Mouse (Mus musculus) hematopoietic stem cell, adult 5-6 weeks (primary cell): ENCODE results near the gene B630019K06Rik. TPM values are rescaled to one million over a fixed set of nuclear protein-coding genes. Genes with fewer than 3 reads are reported as not detected.
"Not testable (repeated sequence)": the region's sequence is repeated elsewhere in the genome, so short reads cannot be mapped to it uniquely, and the experiment has no call there.

Experiments
- ATAC-seq, 2 experiments: fragments of 125-278 bp in 1 of 2; replicated peaks in 1 of 2; 2 replicates each; pipeline ENCODE4 v1.8.0; 2016 to 2017; ENCODE audit warnings: inconsistent platforms in 2 of 2, mild to moderate bottlenecking in 2 of 2, moderate number of reproducible peaks in 2 of 2, low read depth in 1 of 2, moderate TSS enrichment in 1 of 2; ENCODE audit not compliant: low FRiP score in 2 of 2, poor library complexity in 2 of 2, severe bottlenecking in 2 of 2, insufficient read depth in 1 of 2, low TSS enrichment in 1 of 2
- total RNA-seq: library from RNA; stranded (forward); fragments of 172-1452, 232-1000 nt; gene quantifications from 2 replicates; pipeline ENCODE4 v1.2.3, GENCODE M21; 2017

Gene B630019K06Rik
- total RNA-seq, result 2.1 and 2.8 TPM in 2 replicates

GRCm38 (mm10) chrX:8892343-8893155 is at the start of gene B630019K06Rik:
Gene B630019K06Rik, plus strand, starts transcription at chrX:8892382.
- peak; percentile 65 to 69 for ATAC-seq

GRCm38 (mm10) chrX:8843694-8844093 is 48.5 kb upstream of the B630019K06Rik start, which contains the start of gene Gm6592:
Gene Gm6592, plus strand, starts transcription at chrX:8843994.
- ATAC-seq, result no peak

- ATAC-seq, result no peak
These were observed 39.7 kb upstream of the B630019K06Rik start for GRCm38 (mm10) chrX:8852486-8852885.

- ATAC-seq, result peak; percentile 58 to 62; a peak in 2 of 4 replicates
These were observed 27.9 kb upstream of the B630019K06Rik start for GRCm38 (mm10) chrX:8864331-8864730.

GRCm38 (mm10) chrX:8873953-8874352 is 18.2 kb upstream of the B630019K06Rik start, which contains the start of gene Gm5751:
Gene Gm5751, plus strand, starts transcription at chrX:8874253.
- not testable (repeated sequence) for ATAC-seq

- no peak for ATAC-seq
These were observed 7.8 kb upstream of the B630019K06Rik start for GRCm38 (mm10) chrX:8884336-8884735.

GRCm38 (mm10) chrX:8891975-8892342 is 223 bp upstream of the B630019K06Rik start:
- no peak for ATAC-seq

GRCm38 (mm10) chrX:8893182-8893651 is 1.0 kb downstream of the B630019K06Rik start:
- no peak for ATAC-seq

- ATAC-seq, result no peak
These were observed 8.6 kb downstream of the B630019K06Rik start for GRCm38 (mm10) chrX:8900823-8901222.

GRCm38 (mm10) chrX:8901906-8902472 is 9.8 kb downstream of the B630019K06Rik start:
- no peak for ATAC-seq

- ATAC-seq, result no peak
These were observed 28.9 kb downstream of the B630019K06Rik start for GRCm38 (mm10) chrX:8921080-8921479.

GRCm38 (mm10) chrX:8921813-8922607 is 29.8 kb downstream of the B630019K06Rik start:
- ATAC-seq, result peak in 1 of 2 experiments; percentile 17; a peak in 1 of 4 replicates

- ATAC-seq, result no peak
These were observed 35.1 kb downstream of the B630019K06Rik start for GRCm38 (mm10) chrX:8927308-8927707.

- no peak for ATAC-seq
These were observed 51.9 kb downstream of the B630019K06Rik start for GRCm38 (mm10) chrX:8944041-8944440.
